Mouse (Mus musculus): Measurements from ENCODE around the gene Prdm11. TPM values are rescaled to one million over a fixed set of nuclear protein-coding genes. Genes with fewer than 3 reads are reported as not detected.

The Prdm11 gene
- total RNA-seq (2021), result 40.8 and 45.4 TPM in 2 replicates
- long read RNA-seq, experiment 1, partial matches to known transcripts, result 2 of 10 reads
- long read RNA-seq, experiment 1, other reads (novel, unspliced or antisense), result 8 of 10 reads
- long read RNA-seq, experiment 2, partial matches to known transcripts, result 4 of 12 reads
- long read RNA-seq, experiment 2, other reads (novel, unspliced or antisense), result 6 of 12 reads

DNA sequence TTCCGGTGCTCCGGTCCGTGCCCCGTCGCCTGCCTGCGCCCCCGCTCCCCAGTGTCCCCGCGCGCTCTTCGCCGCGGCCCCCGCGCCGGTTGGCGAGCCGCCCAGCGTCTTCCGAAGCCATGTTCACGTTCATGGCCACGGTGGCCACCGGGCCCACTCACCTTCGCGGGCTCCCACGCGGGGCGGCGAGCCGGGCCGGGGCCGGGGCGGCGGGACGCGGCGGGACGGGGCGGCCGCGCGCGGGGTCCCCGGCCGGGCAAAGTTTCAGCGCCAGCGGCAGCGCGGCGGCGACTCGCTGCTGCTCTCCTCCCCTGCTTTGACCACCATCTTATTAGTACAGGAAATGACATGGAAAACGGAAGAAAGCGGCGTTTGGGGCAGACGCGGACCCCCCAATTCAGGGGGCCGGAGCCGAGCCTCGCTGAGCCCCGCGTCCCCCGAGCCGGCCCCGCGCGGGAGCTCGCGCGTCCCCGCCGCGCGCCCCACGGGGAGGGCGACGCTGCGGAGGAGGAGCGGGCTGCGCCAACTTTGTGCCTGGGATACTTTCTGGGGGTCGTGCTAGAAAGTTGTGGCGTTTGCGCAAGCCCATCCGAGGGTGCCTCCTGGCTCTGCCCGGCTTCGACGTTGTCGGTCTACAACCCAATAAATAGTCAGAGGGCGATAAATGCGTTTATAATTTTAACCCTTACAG, at the start of gene Prdm11:
Gene Prdm11 (minus strand): TSS at position 350 of the 691 bp plus-strand sequence.
- DNase-seq, result peak; percentile 63

DNA sequence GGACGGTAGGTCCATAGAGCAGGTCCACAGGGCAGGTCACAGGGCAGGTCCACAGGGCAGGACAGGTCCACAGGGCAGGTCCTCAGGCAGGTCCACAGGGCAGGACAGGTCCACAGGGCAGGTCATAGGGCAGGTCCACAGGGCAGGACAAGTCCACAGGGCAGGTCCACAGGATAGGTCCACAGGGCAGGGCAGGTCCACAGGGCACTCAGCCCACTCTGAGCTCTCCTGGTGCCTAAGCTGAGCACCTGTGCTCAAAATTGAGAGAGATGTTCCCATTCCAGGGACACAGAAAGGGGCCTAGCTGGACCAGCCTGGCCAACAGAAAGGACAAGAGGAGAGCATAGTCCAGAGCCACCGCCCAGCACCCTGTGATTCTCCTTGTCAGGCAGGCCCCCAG, 46.4 kb upstream of the Prdm11 start:
- DNase-seq, result no peak

DNA sequence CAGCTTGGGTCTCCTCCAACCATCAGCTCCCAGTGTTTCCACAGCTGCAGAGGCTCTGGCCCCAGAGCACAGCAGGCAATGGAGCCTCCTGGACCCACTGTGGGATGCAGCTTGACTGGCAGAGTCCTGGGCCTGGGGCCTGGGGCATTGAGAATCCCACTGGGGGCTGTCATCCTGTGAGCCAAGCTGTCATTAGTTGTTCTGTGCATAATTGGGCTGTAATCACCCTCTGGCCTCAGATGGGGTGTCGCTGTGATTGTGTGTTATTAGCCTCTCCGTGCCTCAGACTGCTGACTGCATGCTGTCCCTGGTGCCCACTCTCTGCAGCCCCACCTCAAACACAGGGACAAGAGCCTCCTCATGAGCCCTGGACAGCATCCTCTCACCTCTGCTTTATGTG, 45.7 kb upstream of the Prdm11 start:
- no peak for DNase-seq

DNA sequence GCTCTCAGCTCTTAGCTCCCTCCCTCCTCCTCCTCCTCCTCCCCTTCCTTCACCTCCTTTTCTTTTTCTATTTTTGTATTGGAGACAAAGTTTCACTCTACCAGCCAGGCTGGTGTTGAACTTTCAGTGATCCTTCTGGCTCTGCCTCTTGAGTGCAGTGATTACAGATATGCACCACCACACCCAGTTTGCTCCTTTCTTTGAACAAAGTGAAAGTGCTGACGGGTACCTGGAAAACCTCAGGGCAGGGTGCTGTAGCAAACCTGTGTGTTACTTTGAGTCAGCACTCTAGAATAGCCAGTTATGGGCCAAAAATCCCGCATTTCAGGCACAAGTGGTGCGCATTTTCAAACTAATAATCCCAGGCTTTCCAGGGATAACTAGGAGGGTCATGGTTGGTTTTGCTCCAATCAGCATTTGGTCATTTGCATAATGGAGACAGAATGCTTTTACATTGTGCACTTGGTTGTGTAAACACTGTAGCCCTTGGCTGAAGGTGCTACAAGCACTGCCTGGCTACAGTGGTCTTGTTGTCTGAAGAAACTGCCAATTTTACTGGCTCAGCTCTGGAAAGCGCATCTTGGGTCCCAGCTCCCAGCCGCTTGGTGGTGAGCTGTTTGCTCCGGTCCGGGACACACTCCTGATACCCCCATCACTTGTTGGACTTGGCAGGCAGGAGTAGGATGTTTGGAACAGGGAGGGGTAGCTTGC, 43.6 kb upstream of the Prdm11 start:
- DNase-seq, result no peak

DNA sequence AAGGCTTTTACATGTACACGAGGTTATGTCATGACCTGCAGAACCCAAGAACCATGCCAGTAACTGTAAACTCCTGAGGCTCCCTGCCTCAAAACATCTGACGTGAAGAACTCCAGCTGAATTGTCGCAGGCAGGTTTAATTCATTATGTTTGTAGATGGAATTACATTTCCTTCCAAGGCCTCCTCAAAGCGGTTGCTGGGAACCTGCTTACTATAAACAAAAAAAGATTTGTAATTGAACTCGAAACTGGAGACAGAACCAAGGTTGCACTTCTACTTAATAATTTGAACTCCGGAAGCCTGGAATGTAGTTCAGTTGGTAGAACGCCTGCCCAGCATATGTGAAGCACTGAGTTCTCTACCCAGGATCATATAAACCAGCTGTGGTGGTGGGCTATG, 42.0 kb upstream of the Prdm11 start:
- no peak for DNase-seq

DNA sequence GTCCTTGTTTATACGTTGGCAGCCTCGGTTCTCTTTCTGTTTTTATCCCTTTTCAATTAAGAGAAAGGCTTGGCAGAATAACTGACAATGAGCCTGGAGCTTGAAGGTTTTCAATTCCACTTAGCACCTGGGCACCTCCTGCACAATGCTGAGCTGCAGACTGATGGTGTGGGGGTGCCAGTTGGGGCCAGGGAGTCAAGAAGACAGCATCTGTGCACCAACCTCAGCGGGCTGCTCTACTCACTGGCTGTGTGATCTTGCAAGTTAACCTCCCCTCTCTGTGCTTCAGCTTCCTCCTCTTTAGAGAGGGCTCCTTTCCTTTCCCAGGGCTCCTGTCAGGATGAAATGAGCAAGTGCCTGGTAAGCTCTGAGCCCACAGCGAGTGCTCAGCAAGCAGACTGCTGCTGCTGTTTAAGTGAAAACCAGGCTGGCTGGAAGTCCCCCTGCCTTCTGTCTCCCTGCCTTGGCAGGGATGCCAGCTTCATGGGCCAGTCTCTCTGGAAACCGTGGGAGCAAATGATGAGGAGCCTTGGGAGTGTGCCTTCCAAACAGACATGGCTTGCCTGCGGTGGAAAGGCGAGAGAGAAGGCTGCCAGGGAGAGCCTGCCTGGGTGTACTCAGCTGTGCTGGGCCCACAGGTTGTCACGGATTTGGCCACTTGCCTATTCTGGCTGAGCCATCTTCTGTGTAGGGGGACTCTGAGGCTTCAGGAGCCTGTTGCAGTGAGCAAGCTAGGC, 39.5 kb upstream of the Prdm11 start:
- no peak for DNase-seq

DNA sequence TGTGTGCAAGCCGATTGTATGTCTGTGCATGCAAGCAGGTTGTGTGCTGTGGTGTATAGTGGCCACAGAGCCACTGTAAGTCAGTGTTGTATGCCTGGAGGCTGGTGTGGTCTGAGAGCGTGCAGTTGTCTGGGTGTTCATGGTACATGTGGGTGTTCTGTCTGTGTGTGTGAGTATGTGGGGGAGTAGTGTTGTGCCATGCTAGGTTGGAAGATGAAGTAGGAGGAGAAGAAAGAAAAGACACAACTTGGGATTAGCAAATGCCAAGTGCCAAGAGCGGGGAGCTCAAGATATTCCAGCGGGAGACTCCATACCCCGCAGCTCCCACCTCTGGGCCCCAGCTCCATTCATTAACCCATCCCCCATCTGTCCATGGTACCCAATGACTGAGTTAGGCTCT, 38.5 kb upstream of the Prdm11 start:
- no peak for DNase-seq

DNA sequence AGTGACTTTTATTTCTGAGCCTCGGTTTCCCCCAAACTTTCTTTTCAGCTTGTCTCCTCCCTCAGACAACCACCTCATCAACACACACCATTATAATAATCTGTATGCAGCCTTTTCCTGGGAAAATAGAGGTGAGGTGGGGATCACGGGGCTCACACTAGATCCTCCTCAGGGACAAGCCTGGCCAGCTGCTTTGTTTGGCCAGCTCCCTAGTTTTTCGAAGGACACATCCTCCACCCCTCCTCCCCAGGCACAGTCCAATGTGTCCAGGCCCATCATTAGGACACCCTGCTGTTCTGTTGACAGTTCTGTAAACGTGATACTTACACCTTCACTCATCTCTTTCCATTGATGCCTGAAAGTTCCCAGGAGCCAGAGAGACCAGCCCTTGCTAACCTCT, 37.4 kb upstream of the Prdm11 start:
- peak; percentile 16 for DNase-seq

DNA sequence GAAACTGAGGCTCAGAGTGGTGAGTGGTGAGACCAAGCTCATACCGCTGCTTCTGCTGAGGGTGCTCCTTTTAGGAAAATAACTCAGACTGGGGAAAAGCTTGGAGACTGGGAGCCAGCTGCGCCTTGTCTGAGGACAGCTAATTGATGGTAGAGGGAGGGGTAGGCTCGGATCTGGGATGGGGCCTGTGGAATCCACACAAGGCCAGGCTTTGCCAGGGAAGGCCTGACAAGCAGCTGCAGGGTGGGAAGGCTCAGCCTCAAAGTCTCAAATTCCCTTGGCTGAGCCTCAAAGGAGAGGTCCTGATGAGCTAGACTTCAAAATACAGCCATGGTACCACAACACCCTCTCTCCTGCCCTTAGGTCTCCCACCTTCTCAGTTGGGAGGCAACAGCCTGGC, 36.9 kb upstream of the Prdm11 start:
- peak; percentile 14 for DNase-seq

DNA sequence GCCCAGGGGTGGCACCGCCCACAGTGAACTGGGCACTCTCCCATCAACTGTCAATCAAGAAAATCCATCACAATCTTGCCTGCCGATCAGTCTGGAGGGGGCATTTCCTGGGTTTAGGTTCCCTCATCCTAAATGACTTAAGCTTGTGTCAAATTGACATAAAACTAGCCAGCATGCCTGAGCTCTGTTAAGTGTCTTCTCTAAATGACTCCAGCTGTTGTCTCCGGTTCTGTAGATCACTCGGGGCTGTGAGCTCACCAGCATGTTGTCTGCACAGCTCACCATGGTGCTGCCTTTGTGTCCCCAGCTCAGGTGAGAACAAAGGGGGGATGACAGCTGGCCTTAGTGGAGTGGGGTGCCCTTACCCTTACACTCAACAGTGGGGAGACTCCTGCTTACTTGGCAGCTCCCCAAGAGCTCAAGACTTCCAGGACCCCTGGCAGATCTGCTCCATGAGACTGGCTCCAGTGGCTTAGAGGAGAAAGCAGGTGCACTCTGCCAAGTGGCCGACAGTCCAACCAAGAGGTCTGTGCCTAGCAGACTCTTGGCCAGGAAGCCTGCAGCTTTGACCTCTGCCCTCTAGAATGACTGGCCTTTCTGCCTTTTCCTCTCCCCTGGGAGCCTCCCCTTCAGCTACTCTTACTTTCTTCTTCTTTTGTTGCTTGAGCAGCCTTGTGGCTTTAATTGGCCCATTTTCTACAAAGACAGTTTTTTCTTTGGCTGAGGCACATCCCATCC, 35.1 kb upstream of the Prdm11 start:
- peak; percentile 62 for DNase-seq

DNA sequence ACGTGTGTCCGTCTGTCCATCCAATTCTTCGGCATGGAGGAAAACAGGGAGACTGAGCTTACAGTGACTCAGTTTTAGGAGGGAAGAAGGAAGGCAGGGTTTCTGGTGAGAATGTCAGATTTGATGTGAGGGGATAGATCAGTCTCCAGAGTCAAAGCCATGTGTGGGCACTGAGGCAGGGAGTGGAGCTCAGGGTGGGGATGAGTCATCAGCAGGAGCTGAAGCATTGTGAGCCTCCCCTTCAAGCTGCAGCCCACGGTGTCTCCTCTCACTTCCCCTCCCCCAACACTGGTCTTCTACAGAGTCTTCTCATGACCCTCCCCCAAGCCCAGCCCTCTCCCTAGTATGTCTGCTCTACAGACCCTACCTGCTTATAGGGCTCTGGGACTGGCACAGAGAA, 33.4 kb upstream of the Prdm11 start:
- DNase-seq, result no peak

DNA sequence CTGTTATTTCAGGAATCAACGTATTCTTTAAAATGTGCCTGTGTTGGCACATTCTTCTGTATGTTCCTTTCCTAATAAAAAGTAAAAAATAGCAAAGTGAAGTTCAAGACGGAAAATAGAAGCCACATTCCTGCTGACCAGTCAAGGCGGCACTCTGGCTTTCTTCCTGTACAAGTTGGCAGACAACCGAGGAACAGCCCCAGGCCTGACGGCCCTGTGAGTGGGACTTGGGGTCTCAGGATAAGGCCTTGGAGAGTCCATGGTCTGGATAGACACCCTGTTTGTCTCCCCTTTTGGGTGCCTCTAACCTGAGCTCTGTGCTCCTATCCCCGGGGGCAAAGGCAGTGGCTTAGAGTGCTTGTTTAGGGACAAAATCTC, 30.6 kb upstream of the Prdm11 start:
- DNase-seq, result no peak

DNA sequence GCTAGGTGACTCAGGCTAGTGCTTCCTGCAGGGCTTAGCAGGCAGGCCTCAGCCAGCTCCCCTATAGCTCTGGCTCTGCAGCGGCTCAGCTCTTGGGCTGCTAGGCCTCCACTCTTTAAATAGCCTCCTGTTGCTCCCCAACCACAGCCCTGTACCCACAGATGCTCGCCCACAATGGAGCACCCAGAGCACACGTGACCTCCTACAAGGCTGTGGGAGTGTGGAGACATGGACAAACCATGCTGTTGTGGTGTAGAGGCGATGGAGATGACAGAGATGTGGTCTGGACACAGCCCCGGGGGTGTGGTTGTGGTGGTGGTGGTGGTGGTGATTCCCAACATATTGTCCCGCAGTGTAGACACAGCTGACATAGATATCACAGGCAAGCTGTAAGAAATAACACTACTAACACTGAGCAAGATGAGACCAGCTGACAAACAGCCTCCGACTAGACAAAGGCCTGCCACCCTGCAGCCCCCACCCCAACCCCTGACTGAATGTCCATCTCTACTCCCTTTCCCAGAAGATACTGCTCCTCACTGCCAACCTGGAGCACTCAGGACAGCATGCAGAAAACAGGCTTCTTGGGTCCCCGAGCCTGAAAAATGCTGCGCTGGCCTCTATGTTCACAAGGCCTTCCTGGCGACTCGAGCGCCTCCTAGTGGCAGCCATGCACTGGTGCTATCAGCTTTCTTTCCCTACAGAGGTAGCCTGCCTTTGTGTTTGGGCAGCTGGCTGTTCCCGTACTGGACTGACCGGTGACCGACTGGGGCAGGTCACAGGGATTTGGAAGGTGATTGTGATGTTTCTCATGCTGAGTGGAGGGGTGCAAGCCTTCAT, 30.0 kb upstream of the Prdm11 start:
- peak; percentile 84 for DNase-seq

DNA sequence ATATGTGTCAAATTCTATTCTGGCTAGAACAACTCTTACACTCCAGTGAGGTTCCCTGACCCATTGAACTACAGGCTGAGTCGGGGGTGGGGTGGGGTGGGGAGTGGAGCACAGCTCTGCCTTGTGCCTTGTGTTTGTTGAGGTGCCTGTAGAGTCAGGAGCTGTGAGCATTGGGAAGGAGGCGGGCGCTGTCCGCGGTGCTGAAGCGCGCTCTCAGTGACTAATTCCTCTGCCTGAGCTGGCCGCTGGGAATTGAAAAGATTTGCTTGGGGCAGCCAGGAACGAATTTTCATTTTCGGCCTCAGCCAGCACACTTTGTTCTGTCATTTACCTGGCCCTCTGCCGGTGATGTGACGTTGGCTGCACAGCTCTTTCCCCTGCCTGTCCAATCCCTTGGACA, 25.7 kb upstream of the Prdm11 start:
- DNase-seq, result peak; percentile 91

DNA sequence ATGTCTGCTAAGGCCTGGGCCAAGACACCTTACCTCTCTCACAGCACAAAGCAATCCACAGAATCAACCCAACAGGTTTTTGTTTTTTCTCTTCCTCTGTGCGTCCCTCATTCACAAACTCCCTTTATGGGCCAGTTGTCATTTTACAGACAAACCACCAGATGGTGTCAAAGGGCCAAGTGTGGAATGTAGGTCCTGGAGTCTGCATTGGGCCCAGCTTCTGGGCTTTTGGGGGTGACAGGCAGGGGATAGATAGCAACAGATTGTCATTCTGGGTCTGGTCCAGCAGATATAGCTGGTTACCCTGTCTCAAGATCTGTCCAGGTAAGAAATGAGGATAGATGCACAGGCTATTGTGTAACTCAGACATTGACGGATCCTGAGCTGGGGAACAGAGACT, 23.0 kb upstream of the Prdm11 start:
- peak; percentile 57 for DNase-seq

DNA sequence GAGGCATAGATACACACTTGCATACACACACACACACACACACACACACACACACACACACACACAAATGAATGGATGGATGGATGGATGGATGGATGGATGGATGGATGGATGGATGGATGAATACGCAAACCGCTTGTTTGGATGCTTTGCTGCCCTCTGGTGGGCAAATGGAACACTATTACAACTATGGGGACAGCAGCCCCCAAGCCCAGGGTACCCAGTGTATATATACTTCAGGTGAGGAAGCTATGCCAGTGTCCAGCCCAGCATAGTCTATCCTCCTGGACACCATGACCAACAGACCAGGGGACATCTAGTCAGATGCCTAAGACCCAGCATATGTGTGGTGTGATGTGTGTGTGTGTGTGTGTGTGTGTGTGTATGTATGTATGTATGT, 17.4 kb upstream of the Prdm11 start:
- DNase-seq, result peak; percentile 79

DNA sequence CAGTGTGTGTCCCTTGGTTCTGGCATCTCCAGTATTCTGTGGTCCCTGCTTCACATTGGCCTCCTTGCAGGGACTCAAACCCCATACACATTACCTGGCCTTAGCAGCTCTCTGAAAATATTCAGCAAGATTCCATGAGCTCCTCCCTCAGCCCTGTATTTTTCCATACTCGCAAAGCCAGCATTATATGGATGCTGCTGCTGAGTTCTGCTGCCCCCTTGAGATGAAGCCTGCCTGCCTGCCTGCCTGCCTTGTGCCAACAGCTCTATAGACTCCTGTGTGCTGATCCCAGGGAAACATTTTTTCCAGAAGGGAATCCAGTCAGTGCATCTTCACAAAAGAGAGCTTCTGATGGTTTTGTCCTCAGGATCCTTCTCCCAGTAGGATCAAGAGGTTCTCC, 5.9 kb upstream of the Prdm11 start:
- DNase-seq, result no peak

DNA sequence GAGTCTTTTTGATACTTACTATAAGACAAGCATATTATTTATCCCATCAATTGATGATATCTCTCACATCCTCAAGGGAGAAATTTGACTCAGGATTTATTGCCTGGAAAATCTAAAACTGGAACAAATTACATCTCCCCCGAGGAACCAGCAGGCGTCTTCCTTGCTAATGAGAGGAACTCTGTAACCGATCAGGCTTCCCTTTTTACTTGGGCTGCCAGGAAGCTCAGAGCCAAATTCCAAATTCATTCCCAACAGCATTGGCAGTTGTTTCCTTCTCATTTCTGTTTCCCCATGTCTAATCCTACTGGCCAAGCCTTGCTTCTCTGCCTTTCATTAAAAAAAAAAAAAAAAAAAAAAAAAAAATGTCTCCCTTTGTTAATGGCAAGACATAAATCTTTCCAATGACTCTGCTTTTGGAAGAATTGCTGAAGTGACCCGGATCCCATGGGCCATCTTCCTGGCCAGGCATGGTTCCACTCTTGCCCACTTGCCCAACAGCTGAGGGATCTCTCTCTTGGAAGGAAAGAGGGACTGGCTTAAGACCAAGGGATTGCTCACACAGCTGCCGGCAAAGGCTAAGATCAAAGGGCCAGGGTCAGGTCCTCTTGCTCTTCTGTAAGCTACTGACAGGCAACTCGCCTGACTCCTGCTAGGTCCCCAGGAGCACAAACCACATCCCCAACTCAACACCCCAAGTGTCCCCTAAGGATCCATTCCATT, 2.8 kb upstream of the Prdm11 start:
- peak; percentile 82 for DNase-seq

DNA sequence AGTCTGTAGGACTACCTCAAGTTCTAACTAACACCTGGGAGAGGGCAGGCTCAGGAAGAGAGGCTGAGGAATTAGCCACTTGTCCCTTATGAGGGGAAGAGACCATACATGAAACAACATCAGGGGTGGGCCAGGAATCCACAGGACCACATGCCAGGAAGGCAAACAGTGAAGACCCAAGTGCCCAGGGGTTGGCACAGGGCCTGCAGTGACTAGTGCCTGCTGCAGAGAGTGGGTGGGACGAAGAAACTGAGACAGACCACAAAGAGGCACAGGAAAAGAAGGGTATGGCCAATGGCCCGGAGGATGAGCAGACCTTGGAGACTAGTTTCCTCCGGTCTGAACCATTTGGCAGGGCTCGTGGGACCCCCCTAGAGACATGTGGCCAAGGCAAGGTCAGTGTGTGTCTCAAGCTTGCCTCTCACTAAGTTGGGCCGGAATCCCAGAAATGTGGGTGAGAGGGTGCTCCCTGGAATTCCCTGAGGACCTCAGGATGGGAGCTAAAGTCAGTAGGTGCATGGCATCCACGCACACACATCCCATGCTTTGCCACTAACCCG, 1.6 kb upstream of the Prdm11 start:
- peak; percentile 59 for DNase-seq

DNA sequence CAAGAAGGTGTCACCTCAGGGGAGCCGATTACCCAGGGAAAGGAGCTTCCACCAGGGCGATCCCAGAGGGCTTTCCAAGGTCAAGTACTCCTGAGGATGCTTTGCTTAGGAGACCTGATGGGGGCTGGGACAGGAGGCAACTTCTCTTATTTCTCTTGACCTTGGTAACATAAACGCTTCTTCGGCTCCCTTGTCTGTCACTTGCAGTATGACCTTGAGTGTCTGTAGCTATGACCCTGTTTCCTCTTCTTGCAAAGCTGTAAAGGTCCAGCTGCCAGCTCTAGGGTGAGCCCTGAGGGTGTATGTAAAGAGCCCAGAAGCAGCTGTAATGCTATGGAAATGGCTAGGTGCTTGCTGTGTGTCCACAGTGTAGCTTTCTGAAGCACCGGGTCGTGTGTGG, 1.1 kb upstream of the Prdm11 start:
- no peak for DNase-seq

DNA sequence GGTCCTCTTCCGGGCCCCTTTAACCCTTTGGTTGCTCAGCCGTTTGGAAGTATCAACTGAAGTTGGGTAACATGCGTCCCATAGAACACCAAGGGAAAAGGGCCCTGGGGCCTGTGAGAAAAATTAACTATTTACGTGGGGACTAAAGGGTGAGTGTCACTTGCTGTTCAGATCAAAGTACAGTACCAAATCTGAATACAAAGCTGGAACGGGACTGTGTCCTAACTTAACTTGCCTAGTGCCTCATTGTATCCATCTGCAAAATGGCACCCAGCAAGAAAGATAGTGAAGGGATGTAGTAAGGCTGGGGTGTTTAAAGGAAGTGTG, 505 bp upstream of the Prdm11 start:
- no peak for DNase-seq
